Mouse (Mus musculus) gastrocnemius, adult 2 months (tissue): ENCODE data around the gene Rubcnl. TPM values are rescaled to one million over a fixed set of nuclear protein-coding genes. Genes with fewer than 3 reads are reported as not detected.

Experiments
- DNase-seq: peaks from one replicate; pipeline ENCODE4 v3.0.0; 2022
- H3K27ac ChIP-seq: fragments of 200-600 bp; 2 replicates; pipeline ENCODE4 v1.8.1; 2022; ENCODE audit warnings: mild to moderate bottlenecking
- H3K4me3 ChIP-seq: fragments of 200-600 bp; 2 replicates; pipeline ENCODE4 v1.8.1; 2022; ENCODE audit warnings: mild to moderate bottlenecking, moderate library complexity
- CTCF ChIP-seq: fragments of 200-600 bp; IDR thresholded peaks from 2 replicates; pipeline ENCODE4 v1.8.1; 2022; ENCODE audit warnings: antibody characterized with exemption, mild to moderate bottlenecking, moderate library complexity
- intact Hi-C: fragments of 180-260 bp; cut with DNase I; formaldehyde crosslinking; loops from one replicate; pipeline ENCODE4 v1.15.1; 2025
- long read RNA-seq, 2 experiments: library from polyadenylated mRNA; stranded (forward); transcript quantifications; one replicate each; pipeline ENCODE4 v2.0.0; 2021
- total RNA-seq, 2 experiments: library from RNA; stranded (reverse); gene quantifications; 2 replicates each; pipeline ENCODE4 v1.2.3; 2021

The Rubcnl gene
- total RNA-seq = under 1 TPM; 0.08 to 0.18 TPM
- long read RNA-seq, experiment 1 = 0 reads
- long read RNA-seq, experiment 2 = 0 reads

- intact Hi-C loops = no loop called here
- peak; percentile 72 for DNase-seq
- H3K27ac ChIP-seq = peak within 1 kb of the TSS; percentile 63
- H3K4me3 ChIP-seq = peak within 1 kb of the TSS; percentile 73
- TF ChIP-seq CTCF = peak; percentile 86
These were observed at the start of gene Rubcnl for GRCm38 (mm10) chr14:75015856-75016714. Gene Rubcnl (plus strand): TSS chr14:75016027.

GRCm38 (mm10) chr14:74972216-74972615 is 43.6 kb upstream of the Rubcnl start:
- no peak overlapping the region for H3K27ac ChIP-seq
- no peak overlapping the region for H3K4me3 ChIP-seq
- intact Hi-C loops = no loop called here
- TF ChIP-seq CTCF = no peak
- no peak for DNase-seq

GRCm38 (mm10) chr14:74972687-74973086 is 43.1 kb upstream of the Rubcnl start:
- TF ChIP-seq CTCF = no peak
- DNase-seq = no peak
- no peak overlapping the region for H3K4me3 ChIP-seq
- intact Hi-C loops = no loop called here
- no peak overlapping the region for H3K27ac ChIP-seq

- DNase-seq = no peak
- intact Hi-C loops = no loop called here
- Histone ChIP-seq H3K27ac (peak overlapping the region; percentile 20; the same call in 1 of the 2 replicates), H3K4me3 (no peak overlapping the region)
- no peak for TF ChIP-seq CTCF
These were observed 41.6 kb upstream of the Rubcnl start for GRCm38 (mm10) chr14:74974136-74974651.

- DNase-seq = no peak
- Histone ChIP-seq H3K27ac (no peak overlapping the region), H3K4me3 (no peak overlapping the region)
- intact Hi-C loops = no loop called here
- TF ChIP-seq CTCF = no peak
These were observed 38.9 kb upstream of the Rubcnl start for GRCm38 (mm10) chr14:74976972-74977371.

GRCm38 (mm10) chr14:74981016-74981415 is 34.8 kb upstream of the Rubcnl start:
- no peak overlapping the region for H3K4me3 ChIP-seq
- no peak overlapping the region for H3K27ac ChIP-seq
- intact Hi-C loops = no loop called here
- DNase-seq = no peak
- TF ChIP-seq CTCF = no peak

- DNase-seq = no peak
- intact Hi-C loops = no loop called here
- no peak overlapping the region for H3K27ac ChIP-seq
- no peak overlapping the region for H3K4me3 ChIP-seq
- no peak for TF ChIP-seq CTCF
These were observed 32.7 kb upstream of the Rubcnl start for GRCm38 (mm10) chr14:74983079-74983478.

- intact Hi-C loops = no loop called here
- no peak for TF ChIP-seq CTCF
- Histone ChIP-seq H3K4me3 (no peak overlapping the region), H3K27ac (no peak overlapping the region)
- no peak for DNase-seq
These were observed 30.9 kb upstream of the Rubcnl start for GRCm38 (mm10) chr14:74984817-74985391.

- no peak for TF ChIP-seq CTCF
- intact Hi-C loops = no loop called here
- Histone ChIP-seq H3K4me3 (no peak overlapping the region), H3K27ac (no peak overlapping the region)
- no peak for DNase-seq
These were observed 30.2 kb upstream of the Rubcnl start for GRCm38 (mm10) chr14:74985658-74986057.

- no peak for DNase-seq
- intact Hi-C loops = no loop called here
- Histone ChIP-seq H3K4me3 (no peak overlapping the region), H3K27ac (no peak overlapping the region)
- no peak for TF ChIP-seq CTCF
These were observed 29.3 kb upstream of the Rubcnl start for GRCm38 (mm10) chr14:74986527-74986926.

- intact Hi-C loops = no loop called here
These were observed 26.5 kb upstream of the Rubcnl start for GRCm38 (mm10) chr14:74989322-74989721.

GRCm38 (mm10) chr14:74989909-74990308 is 25.9 kb upstream of the Rubcnl start:
- intact Hi-C loops = loop anchor here (1.0 to 5.0 kb wide), 3 partner anchors 41 to 227 kb away; no protein-coding TSS in a partner anchor
- Histone ChIP-seq H3K27ac (no peak overlapping the region), H3K4me3 (no peak overlapping the region)
- no peak for TF ChIP-seq CTCF
- no peak for DNase-seq

More at GRCm38 (mm10) chr14:74989322-74989721, 26.5 kb upstream of the Rubcnl start:
- DNase-seq = no peak
- Histone ChIP-seq H3K27ac (no peak overlapping the region), H3K4me3 (no peak overlapping the region)
- no peak for TF ChIP-seq CTCF

- H3K4me3 ChIP-seq = no peak overlapping the region
- DNase-seq = no peak
- H3K27ac ChIP-seq = no peak overlapping the region
- peak; percentile 71 for TF ChIP-seq CTCF
- intact Hi-C loops = loop anchor here (1.0 to 5.0 kb wide), 3 partner anchors 42 to 227 kb away; no protein-coding TSS in a partner anchor
These were observed 25.3 kb upstream of the Rubcnl start for GRCm38 (mm10) chr14:74990504-74990903.
